Mouse (Mus musculus): ENCODE data around the gene Skap1.
"Not testable (repeated sequence)": the region's sequence is repeated elsewhere in the genome, so short reads cannot be mapped to it uniquely, and the experiment has no call there.

Gene Skap1

DNA sequence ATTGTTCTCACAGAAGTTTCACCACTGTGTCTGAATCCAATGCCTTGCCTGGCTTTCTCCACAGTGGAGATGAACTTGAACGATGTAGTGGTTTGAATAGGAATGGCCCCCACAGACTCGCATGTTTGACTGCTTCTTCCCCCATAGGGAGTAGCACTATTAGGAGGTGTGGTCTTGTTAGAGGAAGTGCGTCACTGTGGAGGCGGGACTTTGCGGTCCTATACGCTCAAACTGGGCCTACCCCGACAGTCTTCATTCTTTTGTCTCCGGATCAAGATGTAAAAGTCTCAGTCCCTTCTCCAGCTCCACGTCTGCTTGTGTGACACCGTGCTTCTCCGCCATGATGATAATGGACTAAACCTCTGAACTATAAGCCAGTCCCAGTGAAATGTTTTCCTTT lies 229.0 kb downstream of the Skap1 start:
- in situ Hi-C loops (cut with MseI, MboI): no loop called here

- in situ Hi-C loops (cut with MseI, MboI): no loop called here
Measured at GRCm38 (mm10) chr11:96694774-96695173, 230.4 kb downstream of the Skap1 start.

DNA sequence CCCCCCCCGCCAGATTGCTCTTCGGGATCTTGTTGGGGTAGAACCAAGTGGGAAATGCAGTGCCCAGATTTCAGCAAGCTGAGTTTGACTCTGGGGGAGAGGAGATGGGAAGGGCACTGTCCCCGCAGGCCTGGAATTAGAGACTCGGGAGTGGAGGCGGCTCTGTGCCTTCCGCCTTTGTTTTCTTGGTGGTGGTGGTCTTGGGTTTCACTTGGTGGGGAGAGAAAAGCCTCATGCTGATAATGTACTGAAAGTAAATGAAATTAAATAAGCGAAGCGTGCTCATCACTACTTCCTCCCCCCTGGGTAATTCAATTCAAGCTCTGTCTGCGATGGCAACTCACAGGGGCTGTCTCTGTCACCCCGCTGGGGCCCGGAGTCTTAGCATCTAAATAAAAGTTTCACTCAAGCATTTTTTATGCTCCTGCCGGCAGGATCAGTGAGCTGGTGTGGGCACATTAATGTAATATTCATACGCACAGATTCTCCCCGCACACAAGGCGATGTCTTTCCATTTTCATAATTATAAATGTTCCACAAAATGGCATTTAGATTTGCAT lies 231.9 kb downstream of the Skap1 start:
- in situ Hi-C loops (cut with MseI, MboI): no loop called here

GRCm38 (mm10) chr11:96696842-96697455 lies 232.6 kb downstream of the Skap1 start:
- in situ Hi-C loops (cut with MseI, MboI): no loop called here

DNA sequence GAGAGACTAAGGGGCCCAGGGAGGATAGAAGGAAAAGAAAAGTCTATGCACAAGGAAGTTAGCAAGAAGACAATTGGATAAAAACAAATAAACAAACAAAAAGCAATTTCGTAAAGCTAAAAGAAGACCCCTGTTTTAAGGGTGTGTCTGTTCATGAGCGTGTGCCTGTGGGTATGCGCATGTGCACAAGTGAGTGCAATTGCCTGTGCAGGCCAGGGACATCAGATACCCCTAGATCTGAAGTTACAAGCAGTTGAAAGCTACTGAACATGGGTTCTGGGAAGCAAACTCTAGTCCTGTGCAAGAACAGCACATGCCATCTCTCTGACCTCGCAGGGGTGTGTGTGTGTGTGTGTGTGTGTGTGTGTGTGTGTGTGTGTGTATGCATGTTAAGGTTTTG lies 233.1 kb downstream of the Skap1 start:
- in situ Hi-C loops (cut with MseI, MboI): no loop called here

- in situ Hi-C loops (cut with MseI, MboI): no loop called here
Measured at GRCm38 (mm10) chr11:96703813-96704212, 239.4 kb downstream of the Skap1 start.

DNA sequence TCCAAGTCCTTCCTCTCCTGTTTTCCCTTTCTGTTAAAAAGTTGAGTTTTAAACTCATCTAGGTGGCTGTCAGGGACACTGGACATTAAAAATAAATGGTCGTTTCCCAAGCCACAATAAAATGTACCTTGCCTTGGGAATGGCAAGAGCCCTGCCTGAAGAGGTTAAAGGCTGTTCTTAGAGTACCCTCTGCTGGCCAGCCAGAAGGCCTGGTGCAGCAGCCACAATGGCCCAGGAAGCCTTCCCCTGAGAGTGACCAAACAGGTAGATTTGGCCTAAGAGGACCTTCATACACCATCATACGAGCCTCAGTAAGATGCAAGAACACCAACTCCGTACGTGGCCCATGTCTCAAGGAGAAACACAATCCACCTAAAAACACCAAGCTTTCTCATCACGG lies 246.9 kb downstream of the Skap1 start:
- in situ Hi-C loops (cut with MseI, MboI): no loop called here

DNA sequence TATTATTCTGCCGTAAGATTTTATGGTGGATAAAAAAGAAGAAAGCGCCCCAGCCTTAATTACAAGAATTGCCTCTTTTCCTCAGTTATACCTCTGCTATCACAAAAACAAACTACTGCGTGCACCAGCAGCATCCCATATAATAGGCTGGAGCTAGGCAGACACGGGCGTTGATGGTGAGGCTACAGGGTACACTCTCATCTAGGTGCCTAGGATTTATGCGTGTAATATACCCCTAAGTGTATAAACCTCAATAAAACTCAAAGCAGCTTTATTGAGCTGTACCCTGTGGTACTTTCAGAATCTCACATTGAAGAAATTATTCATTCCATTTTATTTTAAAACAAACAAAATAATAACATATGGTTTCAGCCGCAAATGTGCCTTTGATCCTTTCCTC lies 247.3 kb downstream of the Skap1 start:
- in situ Hi-C loops (cut with MseI, MboI): no loop called here

DNA sequence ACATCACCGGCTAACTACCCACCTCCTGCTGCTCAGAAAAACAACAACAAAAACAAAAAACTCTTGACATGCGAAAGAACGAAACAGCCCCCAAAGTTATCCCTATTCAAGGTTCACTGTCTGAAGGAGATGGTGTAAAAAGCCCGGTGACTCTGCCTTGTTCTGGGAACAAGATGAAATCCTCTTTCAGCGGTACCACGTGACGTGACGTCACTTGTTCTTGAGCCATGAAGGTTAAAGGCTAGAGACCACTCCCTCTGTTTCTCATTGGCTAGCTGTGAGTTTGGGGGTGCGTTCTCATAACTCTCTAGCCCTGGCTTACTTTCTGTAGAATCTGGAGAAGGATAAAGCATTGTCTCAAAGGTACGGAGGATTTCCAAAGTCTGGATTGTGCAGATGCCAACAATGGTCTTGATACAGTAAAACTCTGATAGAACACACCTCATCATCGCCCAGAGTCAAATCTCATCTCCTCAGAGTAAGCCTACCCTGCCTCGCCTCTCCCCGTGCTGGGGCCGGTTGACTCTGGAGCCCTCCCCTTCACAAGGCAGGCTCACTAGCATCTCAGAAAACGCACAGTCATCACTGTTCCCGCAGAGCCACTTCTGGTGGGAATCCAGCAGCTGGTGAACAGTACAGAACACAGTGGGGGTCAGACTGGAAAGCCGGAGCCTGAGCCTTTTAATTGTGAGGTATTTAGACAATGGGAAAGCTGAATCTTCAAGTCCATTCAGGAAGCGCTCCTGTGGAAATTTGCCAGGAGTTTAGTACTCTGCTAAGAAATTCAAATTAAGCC lies 249.0 kb downstream of the Skap1 start:
- in situ Hi-C loops (cut with MseI, MboI): no loop called here

GRCm38 (mm10) chr11:96714011-96714410 lies 249.6 kb downstream of the Skap1 start:
- in situ Hi-C loops (cut with MseI, MboI): no loop called here

DNA sequence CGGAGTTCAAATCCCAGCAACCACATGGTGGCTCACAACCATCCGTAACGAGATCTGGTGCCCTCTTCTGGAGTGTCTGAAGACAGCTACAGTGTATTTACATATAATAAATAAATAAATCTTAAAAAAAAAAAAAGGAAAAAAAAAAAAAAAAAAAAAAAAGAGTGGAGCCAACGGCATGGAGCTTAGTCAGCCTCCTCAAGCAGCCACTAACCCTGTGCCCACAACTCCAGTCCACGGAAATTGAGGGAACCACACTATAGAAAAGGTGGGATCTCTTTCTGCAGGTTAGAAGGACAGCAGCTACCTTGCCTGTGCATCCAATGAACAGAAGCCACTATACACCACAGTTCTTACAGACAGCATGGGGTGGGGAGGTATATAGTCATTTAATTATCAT lies 250.8 kb downstream of the Skap1 start:
- in situ Hi-C loops (cut with MseI, MboI): not testable (repeated sequence)

DNA sequence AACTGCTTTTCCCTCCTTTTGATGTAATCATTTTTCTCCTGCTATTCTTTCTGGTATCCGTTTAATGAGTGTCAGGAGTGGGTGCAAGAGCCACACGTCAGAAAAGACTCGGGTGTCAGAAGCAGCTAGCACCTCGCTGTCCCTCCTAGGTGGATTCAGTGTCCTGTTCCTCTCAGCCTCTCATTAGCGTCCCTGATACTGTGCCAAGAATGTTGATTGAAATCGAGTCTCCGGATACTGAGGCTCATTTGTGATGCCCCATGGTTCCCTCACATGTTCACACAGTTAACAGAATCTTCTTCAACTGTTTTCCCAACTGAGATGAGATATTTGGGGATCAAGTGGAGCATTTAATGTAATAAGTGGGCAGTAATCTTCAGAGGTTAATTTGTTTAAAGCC lies 254.2 kb downstream of the Skap1 start:
- in situ Hi-C loops (cut with MseI, MboI): no loop called here

GRCm38 (mm10) chr11:96725833-96726232 lies 261.4 kb downstream of the Skap1 start:
- in situ Hi-C loops (cut with MseI, MboI): no loop called here

- in situ Hi-C loops (cut with MseI, MboI): no loop called here
Measured at GRCm38 (mm10) chr11:96728577-96728976, 264.2 kb downstream of the Skap1 start.

GRCm38 (mm10) chr11:96729462-96729861 lies 265.1 kb downstream of the Skap1 start:
- in situ Hi-C loops (cut with MseI, MboI): no loop called here

GRCm38 (mm10) chr11:96730327-96730726 lies 265.9 kb downstream of the Skap1 start:
- in situ Hi-C loops (cut with MseI, MboI): no loop called here

DNA sequence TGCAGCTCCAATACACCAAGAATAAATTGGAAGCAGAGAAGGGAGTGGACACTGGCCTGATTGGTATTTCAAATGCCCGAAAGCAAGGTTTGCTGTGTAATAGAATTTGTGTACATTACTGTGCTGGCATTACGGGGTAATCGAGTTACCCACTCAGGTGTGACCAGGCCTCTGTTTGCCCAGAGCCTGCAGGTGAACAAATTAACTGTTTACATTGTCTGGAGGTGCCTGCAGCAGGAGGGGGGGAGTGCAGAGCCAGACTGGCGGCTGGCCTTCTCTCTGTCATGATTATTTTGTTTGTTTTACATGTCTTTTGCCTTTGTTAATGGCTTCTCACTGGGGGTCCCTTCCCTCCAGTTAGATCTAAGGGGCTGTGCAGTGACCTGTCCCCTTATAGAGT lies 268.3 kb downstream of the Skap1 start:
- in situ Hi-C loops (cut with MseI, MboI): no loop called here

GRCm38 (mm10) chr11:96735908-96736307 lies 271.5 kb downstream of the Skap1 start:
- in situ Hi-C loops (cut with MseI, MboI): no loop called here

DNA sequence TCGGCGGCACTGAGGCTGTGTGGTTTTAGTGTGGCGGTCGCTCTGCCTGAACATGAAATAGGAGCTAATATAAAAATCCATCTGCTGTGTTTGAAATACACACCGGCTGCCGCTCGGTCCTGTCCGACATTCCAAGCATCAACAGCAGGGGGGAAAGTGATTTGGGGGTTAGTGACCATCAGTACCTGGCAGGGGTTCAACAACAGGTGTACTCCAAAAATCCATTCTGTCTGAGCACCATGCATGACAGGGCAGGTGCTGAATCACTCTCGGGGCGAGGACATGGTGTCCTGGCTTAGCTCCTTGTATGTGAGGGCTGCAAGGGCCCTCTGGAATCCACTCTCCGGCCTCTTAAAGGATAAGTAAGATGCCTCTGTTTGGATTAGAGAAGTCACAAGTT lies 272.0 kb downstream of the Skap1 start:
- in situ Hi-C loops (cut with MseI, MboI): no loop called here

- in situ Hi-C loops (cut with MseI, MboI): no loop called here
Measured at GRCm38 (mm10) chr11:96737673-96738471, 273.5 kb downstream of the Skap1 start.

- in situ Hi-C loops (cut with MseI, MboI): no loop called here
Measured at GRCm38 (mm10) chr11:96740796-96741195, 276.4 kb downstream of the Skap1 start.

DNA sequence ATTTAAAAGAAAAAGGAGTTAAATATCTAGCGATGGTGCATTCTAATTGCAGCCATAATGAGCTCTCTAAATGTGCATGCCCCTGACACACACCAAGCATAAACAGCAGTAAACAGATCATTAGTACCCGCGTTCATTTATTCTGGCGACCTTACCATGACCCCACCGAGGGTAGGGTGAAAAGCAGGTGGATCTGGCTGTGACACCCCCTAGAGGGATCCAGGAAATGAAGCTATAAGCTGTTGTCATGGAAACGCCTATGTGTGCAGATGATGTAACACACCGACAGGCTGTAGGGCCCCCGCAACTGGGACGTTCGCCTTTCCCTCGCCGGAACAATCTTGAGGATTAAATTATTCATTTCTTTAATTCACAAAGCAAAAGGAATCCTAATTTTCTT lies 277.6 kb downstream of the Skap1 start:
- in situ Hi-C loops (cut with MseI, MboI): no loop called here
